Mouse (Mus musculus): ENCODE measurements around the gene Rpusd1. TPM values are rescaled to one million over a fixed set of nuclear protein-coding genes. Genes with fewer than 3 reads are reported as not detected.
"Not testable (repeated sequence)": the region's sequence is repeated elsewhere in the genome, so short reads cannot be mapped to it uniquely, and the experiment has no call there.

The Rpusd1 gene
- total RNA-seq, 1 experiment from 2014 or later = 0.95 TPM

DNA sequence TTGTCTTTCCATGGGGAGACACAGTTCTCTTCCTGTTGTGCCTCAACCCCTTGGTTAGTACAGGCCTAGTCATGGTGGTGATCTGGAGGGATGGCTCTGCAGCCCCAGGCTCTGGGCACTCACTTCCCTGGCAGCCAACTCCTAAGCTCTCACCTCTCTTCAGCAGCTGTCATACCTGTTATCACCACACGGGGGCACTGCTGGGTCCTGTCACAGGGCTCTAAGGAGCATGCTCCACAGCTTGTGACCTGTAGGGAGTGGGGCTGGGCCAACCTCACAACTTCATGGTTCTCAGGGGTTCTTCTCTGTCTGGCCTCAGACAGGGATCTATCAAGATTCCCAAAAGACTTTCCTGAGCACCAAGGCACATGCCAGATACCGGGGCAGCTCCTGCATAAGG is 4.6 kb downstream of the Rpusd1 start:
- peak; percentile 52 for ATAC-seq (replicated peaks; ENCODE audit: insufficient number of reproducible peaks, low FRiP score, low TSS enrichment, poor library complexity, severe bottlenecking)

DNA sequence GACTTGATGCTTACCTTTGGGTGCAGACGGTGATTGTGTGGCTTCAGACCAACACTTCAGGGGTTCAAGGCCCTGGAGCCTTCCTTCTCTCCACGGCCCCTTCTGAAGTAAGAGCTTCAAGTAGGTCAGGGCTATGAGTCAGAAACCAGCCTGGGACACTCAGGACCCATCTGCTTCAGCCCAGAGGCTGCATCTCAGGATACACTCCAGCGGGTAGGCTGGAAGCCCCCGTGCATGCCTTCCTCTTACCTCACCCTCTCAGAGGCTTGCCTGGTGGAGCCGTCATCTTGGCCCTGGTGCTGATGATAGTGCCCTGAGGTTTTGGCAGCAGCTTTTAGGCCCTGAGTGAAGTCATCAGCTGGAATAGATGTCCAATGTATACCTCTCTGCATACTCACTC is 7.8 kb downstream of the Rpusd1 start:
- ATAC-seq (replicated peaks; ENCODE audit: insufficient number of reproducible peaks, low FRiP score, low TSS enrichment, poor library complexity, severe bottlenecking) = no peak

DNA sequence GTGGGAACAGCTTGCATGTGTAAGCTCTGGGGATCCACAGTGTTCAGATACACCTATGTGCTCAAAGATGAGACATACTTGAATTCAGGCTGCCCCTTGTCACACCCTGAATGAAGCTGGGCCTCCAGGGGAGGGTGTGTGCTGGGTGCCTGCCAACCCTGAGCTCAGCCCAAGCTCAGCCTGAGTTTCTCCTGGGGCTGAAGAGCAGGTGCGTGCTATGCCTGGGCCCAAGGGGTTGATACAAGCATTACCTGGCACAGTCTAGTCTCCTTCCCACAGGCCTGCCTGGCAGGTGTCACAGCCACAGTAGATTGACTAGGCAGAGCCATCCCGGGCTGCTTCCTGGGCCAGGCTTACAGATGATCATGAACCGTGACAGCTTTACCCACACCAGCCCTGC is 8.3 kb downstream of the Rpusd1 start, which contains the start of gene Mslnl:
Gene Mslnl (plus strand): TSS at position 298 of the 400 bp plus-strand sequence.
- ATAC-seq (replicated peaks; ENCODE audit: insufficient number of reproducible peaks, low FRiP score, low TSS enrichment, poor library complexity, severe bottlenecking) = no peak

DNA sequence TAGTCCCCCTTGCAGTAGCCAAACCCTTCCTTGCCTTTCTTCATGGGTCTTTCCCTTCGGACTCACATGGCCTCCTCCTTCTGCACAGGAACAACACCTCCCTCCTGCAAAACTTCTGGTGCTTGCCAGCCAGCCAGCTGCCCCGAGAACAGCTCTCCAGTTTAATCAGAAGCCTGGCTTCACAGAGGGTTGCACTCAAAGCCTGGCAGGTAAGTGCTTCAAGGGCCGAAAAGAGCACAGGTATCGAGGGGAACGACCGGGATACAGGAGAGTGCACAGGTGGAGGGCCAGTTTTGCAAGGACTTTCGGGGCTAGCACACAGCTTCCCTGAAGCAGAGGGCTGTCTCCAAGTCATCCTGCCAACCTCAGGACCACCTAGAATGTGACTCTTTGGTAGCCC is 11.4 kb downstream of the Rpusd1 start:
- ATAC-seq (replicated peaks; ENCODE audit: insufficient number of reproducible peaks, low FRiP score, low TSS enrichment, poor library complexity, severe bottlenecking) = no peak

DNA sequence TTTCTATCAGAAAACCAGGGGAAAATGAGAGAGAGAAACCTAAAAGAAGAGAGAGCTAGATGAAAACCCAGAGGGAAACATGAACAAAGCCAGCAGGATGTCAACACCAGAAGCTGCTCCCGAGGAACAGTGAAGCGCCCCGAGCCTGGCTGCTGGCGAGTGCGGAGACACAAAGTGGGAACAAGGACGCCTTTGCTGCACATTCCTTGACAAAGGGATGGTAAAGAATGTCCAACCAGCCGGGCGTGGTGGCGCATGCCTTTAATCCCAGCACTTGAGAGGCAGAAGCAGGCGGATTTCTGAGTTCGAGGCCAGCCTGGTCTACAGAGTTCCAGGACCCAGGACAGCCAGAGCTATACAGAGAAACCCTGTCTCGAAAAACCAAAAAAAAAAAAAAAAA is 14.0 kb downstream of the Rpusd1 start:
- ATAC-seq (replicated peaks; ENCODE audit: insufficient number of reproducible peaks, low FRiP score, low TSS enrichment, poor library complexity, severe bottlenecking) = not testable (repeated sequence)

DNA sequence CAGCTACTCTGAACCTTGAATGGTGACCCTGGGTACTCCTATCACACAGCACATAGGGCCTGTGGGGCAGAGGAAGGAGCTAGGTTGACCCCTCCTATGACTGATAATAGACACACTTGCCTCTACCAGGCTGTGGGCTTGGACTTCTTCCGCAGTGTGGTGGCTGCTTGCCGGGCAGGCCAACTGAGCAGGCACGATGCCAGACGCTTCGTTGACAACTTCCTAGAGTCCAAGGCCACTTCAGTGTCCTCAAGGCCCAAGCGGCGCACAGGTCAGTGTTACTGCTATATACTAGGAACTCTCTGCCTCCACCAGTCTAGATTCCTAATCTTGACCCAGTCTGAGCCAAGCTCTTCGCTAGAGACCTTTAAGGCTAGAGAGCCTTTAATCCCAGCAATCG is 16.4 kb downstream of the Rpusd1 start:
- no peak for ATAC-seq (replicated peaks; ENCODE audit: insufficient number of reproducible peaks, low FRiP score, low TSS enrichment, poor library complexity, severe bottlenecking)

DNA sequence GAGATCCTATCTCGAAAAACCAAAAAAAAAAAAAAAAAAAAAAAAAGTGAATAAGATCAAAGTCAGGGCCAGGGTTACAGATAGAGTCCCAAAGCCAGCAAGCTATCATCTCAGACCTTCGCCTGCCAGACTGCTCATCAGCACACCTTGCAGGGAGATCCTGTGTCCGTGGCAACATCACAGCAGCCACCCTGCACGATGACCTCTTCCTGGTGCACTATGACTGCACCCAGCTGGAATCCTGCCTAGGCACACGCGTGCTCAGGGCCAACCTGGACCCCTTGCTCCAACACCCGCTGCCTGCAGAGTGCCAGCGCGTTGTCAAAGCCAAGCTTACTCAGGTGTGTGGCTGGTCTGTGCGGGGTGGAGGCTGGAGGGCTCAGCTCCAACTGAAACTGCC is 16.8 kb downstream of the Rpusd1 start:
- no peak for ATAC-seq (replicated peaks; ENCODE audit: insufficient number of reproducible peaks, low FRiP score, low TSS enrichment, poor library complexity, severe bottlenecking)

DNA sequence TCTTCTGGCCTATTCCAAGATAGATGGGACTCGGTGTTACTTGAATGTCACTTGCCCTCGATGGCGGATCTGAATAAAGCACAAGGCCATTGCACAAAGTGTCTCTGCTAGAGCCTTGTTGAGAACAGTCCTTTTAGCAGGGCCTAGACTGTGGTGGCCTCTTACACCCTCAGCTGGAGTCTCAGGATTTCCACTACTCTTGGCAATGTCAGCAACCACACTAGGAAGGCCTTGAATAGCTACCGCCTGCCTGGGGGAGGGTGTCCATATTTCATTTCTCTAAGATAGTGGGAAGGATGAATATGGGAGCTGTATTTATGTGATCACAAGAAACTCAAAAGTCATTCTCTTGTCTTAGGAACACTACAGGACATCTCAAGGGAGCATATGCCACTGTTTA is 20.8 kb downstream of the Rpusd1 start:
- no peak for ATAC-seq (replicated peaks; ENCODE audit: insufficient number of reproducible peaks, low FRiP score, low TSS enrichment, poor library complexity, severe bottlenecking)

DNA sequence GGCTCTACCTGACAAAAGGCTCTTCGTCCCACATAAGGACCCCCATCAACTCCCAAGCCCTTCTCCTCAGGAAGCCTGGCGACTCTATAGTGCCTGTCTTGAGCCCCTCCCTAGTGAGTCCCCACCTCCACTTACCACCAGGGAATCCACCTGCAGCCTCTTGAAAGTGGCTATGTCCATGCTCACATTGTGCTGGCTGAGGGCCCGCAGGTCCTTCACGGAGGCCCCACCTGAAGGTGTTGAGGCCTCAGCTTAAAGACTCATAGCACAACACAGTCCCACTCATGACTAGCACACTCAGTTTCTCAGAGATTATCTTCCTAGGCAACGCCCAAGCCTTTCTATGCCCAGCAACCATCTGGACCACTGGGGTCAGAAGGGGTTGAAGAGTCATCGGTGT is 21.8 kb downstream of the Rpusd1 start:
- no peak for ATAC-seq (replicated peaks; ENCODE audit: insufficient number of reproducible peaks, low FRiP score, low TSS enrichment, poor library complexity, severe bottlenecking)

DNA sequence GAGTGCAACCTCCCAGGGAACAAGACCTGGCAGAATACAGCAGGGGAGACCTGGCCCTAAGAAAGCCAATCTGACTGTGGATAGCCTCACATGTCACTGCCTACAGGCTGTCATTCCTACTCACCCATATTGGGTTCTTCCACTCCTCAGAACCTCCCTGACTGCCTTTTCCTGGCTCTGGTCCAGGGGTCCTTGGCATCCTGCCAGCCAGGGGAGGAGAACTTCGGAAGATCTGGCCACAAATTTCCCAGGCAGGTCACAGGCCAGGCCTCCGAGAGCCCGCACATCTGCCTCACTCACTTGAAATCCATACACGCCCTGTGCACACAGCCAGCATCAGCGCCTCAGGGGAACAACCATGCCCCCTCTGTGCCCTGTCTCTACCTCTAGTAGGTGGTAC is 24.0 kb downstream of the Rpusd1 start:
- ATAC-seq (replicated peaks; ENCODE audit: insufficient number of reproducible peaks, low FRiP score, low TSS enrichment, poor library complexity, severe bottlenecking) = no peak

DNA sequence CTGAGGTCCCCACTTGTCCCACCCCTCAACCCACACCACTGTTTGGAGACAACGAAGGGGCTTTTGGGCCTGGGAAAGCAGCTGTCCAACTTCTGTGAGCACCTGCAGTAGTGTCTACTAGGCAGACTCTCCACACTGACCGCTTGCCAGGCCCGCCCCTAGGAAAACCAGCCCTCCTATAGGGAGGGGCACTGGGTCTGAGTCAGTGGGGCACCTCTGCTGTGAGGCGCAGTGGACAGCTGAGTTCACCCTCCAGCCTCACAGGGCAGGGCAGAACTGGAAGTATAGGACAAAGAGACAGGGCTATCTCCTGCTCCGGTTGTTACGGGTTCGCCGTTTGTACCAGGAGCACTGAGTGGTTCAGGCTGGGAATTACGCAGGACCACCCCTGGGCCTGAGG is 26.8 kb downstream of the Rpusd1 start, which contains the start of gene Msln:
Gene Msln (minus strand): TSS at position 138 of the 400 bp plus-strand sequence.
- no peak for ATAC-seq (replicated peaks; ENCODE audit: insufficient number of reproducible peaks, low FRiP score, low TSS enrichment, poor library complexity, severe bottlenecking)

DNA sequence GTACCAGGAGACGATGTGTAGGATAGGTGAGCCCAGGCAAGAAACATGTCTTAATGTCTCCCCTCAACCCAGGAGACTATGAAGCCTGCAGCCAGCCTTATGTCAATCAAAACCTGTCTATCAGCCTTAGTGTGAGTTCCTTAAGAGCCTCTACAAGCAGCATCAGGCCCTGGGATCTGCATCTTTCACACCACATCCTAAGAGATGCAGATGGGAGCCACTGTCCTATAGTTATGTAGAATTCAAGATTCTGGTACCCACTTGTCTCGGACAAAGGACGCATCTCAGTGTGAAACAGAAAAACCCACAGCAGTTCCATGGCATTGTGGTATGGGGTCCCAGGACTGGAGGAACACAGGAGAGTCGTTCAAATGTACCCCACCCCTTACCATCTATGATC is 27.6 kb downstream of the Rpusd1 start:
- ATAC-seq (replicated peaks; ENCODE audit: insufficient number of reproducible peaks, low FRiP score, low TSS enrichment, poor library complexity, severe bottlenecking) = no peak

DNA sequence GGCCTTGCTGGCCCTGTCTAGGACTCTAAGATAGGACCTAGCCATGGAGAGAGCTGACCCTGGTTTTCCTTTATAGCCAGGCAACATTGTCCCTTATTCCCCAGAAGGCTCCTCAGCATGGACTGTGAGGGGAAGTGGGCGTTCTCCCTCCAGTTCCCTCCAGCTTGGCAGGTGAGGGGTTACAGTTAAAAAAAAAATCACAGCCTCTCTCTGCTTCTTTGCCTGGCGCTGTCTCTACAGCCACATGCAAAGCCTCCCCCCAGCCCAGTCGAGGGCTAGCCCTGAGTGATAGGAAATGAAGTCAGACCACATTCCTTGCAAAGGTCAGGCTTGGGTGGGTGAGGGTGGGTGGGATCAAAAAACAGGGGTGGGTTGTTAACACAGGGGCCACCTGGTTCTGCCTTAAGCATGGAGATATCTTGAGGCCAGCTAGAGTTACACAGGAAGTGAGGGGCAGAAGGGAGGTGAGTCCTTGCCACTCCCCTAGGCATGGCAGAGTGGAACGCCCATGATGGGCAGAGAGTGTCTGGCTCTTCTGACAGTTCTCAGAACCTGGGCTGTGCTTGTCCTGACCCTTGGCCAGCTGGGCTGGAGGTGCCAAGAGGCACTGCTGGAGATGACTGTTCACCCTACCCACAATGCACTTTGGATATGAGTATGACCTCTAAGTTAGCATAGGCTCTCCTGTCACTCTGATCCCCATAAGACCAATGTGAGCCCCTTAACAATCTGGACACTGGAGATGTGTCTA is 28.3 kb downstream of the Rpusd1 start:
- ATAC-seq (replicated peaks; ENCODE audit: insufficient number of reproducible peaks, low FRiP score, low TSS enrichment, poor library complexity, severe bottlenecking) = no peak

DNA sequence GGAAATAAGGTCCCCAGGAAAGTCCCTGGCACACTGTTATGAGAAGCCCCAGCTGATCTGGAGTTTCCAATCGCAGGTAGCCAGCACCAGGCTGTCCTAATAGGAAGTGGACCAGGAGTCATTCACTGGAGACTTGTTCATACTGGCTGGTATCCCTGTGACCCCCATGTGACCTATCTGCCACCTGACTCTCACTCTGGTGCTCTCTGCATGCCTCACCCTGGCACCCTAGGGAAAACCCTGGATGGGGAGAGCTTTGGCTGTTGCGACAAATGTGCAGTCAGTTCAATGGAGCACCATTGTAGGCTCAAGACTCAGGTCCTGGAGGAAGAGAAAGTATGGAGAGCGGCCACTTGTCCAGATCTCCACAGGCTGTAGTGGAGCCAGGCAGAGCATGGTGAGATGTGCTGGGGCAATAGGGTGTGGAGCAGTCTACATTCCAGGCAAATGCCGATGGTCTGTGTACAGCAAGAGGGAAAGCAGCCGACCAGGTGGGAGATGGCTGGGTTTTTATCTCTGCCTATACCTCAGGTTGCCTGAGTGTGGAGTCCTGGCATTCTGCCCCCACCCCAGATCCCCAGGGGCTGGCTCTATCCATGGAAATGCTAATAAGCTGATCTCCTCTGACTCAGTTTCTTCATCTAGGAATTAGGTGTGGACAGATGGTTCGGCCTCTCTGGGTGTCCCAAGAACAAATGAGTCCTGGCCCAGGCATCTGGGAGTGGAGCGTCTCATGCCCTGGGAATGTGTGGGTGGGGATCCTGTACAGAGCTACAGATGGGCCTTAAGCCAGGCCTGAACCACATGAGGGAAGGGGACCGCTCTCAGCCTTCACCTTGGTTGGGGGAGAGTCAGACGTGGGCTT is 29.1 kb downstream of the Rpusd1 start:
- ATAC-seq (replicated peaks; ENCODE audit: insufficient number of reproducible peaks, low FRiP score, low TSS enrichment, poor library complexity, severe bottlenecking) = no peak

DNA sequence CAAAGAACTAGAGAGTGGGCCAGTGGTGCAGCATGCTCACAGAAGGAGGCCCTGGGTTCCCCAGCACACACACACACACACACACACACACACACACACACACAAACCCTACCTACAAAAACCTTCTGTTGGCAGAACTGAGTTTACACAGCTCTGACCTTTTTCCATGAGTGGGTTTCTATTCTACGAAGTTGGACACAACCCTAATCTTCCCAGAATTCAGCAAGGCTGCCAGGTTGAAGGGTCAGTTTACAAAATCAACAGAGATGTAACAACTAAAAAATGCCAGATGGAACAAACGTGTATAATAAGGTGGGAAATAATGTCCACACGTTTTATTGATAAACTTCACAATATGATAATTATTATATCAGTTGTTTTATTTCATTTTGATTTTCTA is 30.2 kb downstream of the Rpusd1 start:
- ATAC-seq (replicated peaks; ENCODE audit: insufficient number of reproducible peaks, low FRiP score, low TSS enrichment, poor library complexity, severe bottlenecking) = no peak

DNA sequence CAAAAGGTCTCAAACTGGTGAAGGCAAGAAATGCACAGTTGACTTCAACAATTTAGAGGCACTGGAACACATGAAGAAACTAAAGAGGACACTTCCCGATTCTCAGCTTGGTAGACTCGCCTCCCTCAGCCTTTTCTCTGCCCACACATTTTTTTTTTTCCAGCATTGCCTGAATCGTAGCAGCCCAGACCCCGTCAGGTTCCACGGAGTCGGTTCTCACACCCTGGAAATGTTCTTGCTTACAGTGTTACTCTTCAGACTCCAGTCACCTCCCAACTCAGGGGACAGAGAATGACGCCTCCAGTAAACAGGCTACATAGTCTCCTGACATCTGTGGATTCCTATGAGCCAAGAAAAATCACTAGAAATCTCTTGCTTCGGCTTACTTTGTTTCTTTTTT is 32.7 kb downstream of the Rpusd1 start:
- ATAC-seq (replicated peaks; ENCODE audit: insufficient number of reproducible peaks, low FRiP score, low TSS enrichment, poor library complexity, severe bottlenecking) = no peak

DNA sequence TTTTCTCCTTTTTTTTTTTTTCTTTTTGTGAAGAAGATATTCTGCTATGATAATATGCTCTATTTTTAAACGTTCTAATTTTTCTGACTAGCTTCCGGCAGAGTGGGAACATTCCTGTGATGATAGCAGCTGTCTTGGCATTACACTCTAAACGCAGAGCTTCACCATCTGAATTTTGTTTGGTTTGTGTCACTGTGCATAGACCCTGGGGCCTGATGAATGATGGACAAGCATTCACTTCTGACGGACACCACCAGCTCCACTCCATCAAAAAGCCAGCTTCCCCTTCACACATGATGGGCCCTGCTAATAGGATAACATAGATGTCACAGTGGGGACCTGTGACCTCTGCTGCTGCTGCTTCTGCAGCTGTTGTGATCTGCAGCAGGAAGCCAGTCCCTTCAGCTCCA is 34.1 kb downstream of the Rpusd1 start:
- no peak for ATAC-seq (replicated peaks; ENCODE audit: insufficient number of reproducible peaks, low FRiP score, low TSS enrichment, poor library complexity, severe bottlenecking)

DNA sequence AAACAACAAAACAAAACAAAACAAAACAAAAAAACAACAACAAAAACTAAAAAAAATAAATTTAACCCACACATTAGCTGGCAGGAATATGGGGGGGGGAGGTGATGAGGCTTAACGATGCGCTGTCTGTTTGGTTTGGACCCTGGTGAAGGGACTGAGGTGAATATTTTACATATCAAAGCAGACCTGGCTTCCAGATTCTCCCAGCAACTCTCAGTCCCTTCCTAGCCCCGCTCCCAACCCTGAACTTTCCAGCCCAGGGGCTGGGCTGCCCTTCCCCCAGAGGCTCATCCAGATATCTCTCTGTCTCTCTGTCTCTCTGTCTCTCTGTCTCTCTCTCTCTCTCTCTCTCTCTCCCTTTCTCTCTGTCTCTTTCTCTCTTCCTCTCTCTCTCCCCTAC is 35.1 kb downstream of the Rpusd1 start:
- no peak for ATAC-seq (replicated peaks; ENCODE audit: insufficient number of reproducible peaks, low FRiP score, low TSS enrichment, poor library complexity, severe bottlenecking)

DNA sequence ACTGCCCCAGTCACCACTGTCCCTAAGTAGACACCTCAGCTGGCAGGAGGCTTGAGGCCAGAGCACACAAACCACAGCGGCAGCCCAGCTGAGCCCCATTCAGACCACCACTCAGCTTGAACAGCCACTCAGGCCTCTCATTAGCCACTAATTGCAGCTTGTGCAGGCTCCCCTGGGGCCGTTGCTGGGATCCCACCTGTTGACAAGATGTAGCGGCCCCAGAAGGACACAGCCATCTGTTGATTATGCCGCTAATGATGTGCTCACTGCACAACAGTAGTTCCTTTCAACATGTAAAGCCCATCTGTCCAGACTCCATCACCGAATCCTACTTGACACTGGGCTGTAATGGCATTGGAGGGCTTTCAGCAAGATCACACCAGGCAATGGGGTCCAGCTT is 38.4 kb downstream of the Rpusd1 start:
- ATAC-seq (replicated peaks; ENCODE audit: insufficient number of reproducible peaks, low FRiP score, low TSS enrichment, poor library complexity, severe bottlenecking) = no peak

DNA sequence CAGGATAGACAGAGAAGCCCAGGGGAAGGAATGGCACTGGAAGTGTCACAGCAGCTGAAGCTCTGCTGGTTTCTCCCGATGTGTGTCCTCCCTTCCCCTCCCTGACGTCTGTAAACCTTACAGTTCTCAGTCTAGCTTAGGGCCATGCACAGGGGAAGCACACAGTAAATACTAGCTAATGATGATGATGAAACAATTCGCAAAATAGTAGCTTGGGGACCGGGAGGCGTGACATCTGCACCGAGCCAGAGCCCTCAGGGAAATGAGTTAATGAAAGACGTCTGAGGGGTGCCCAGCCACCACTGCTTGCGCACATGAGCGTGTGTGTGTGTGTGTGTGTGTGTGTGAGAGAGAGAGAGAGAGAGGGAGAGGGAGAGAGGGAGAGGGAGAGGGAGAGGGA is 41.9 kb downstream of the Rpusd1 start:
- ATAC-seq (replicated peaks; ENCODE audit: insufficient number of reproducible peaks, low FRiP score, low TSS enrichment, poor library complexity, severe bottlenecking) = no peak
